7 mouse cellular contexts compared by ENCODE assay signal in the genomic region with DNA sequence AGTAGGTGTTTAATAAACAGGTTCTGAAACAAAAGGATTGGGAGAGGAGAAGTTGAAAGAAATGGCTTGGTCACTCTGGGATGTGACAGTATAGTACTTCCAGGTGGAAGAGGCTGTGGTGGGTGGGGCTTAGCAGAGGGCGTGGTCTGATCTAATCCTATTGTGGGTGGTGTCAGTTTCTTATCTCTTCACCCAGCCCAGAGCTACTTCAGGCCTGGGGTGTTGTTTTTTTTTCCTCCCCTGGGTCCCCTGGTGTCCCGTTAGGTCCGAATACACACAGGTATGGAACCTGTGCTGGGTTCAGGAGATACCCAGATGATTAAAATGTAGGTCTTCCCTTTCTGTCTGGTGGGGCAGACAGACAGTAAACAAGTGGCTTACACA. TPM values are rescaled to one million over a fixed set of nuclear protein-coding genes. Genes with fewer than 3 reads are reported as not detected.
DNase-seq lines count a peak whose midpoint lies in the region; ATAC-seq and TF ChIP-seq lines count a peak whose summit lies in the region.

No protein-coding gene starts in this region.

- TF ChIP-seq CTCF in G1E (IDR thresholded peaks at IDR 0.05; ENCODE audit: low read depth, low read length), result no peak

- no peaks in the 10 kb centered on the region for H3K9me3 ChIP-seq in G1E (replicated peaks)
- H3K9me3 ChIP-seq in kidney, embryonic 14.5 days (ENCODE audit: control insufficient read depth, low read length), result no peaks in the 10 kb centered on the region

- peak; percentile 71 for DNase-seq in G1E (ENCODE audit: low spot score)
- peak; percentile 63 for DNase-seq in heart, adult 9 months (ENCODE audit: low spot score in 2 of 2)
- peak; percentile 72 for DNase-seq in lung, postnatal 14 days
- peak; percentile 71 to 83 for DNase-seq in spleen, postnatal 36 days (ENCODE audit: low spot score in 2 of 2)
- DNase-seq in left cerebral cortex, adult 11 months (ENCODE audit: low spot score), result no peak

- H3K4me1 ChIP-seq in G1E (ENCODE audit: insufficient read depth, low read depth, low read length), result peaks cover 55% of the 10 kb centered on the region
- peaks cover 34% of the 10 kb centered on the region for H3K4me1 ChIP-seq in kidney, embryonic 14.5 days (ENCODE audit: control insufficient read depth, insufficient read depth, low read length)

- peaks cover 11% of the 10 kb centered on the region for H3K36me3 ChIP-seq in G1E (replicated peaks)
- H3K36me3 ChIP-seq in kidney, embryonic 14.5 days (ENCODE audit: control insufficient read depth, insufficient read depth, low read length), result no peaks in the 10 kb centered on the region

- no peak overlapping the region for H3K9ac ChIP-seq in kidney, embryonic 14.5 days (ENCODE audit: low read depth, low read length)

- 28% methylated on average over 3 of the region's 3 CpGs for WGBS in kidney, embryonic 14.5 days

- H3K4me2 ChIP-seq in kidney, embryonic 14.5 days (replicated peaks; ENCODE audit: low read depth, low read length), result peak overlapping the region; percentile 31

- ATAC-seq in G1E (ENCODE audit: extremely low read depth, insufficient number of reproducible peaks, low FRiP score, poor library complexity, severe bottlenecking), result peak; percentile 71
- peak; percentile 36 for ATAC-seq in common myeloid progenitor, adult 5-6 weeks (replicated peaks; ENCODE audit: low read depth, poor library complexity, severe bottlenecking)
- no peak for ATAC-seq in kidney, embryonic 14.5 days (ENCODE audit: low FRiP score, low TSS enrichment)

- H3K27me3 ChIP-seq in G1E (ENCODE audit: insufficient read depth, low read length), result no peaks in the 10 kb centered on the region
- no peaks in the 10 kb centered on the region for H3K27me3 ChIP-seq in kidney, embryonic 14.5 days (ENCODE audit: control insufficient read depth, insufficient read depth, low read length)

- peak overlapping the region; percentile 99 for H3K27ac ChIP-seq in kidney, embryonic 14.5 days (ENCODE audit: low read depth, low read length)

- peak overlapping the region; percentile 71; the same call in 1 of the 2 replicates for H3K4me3 ChIP-seq in G1E (ENCODE audit: low read depth, low read length)
- peak overlapping the region; percentile 18; the same call in 1 of the 2 replicates for H3K4me3 ChIP-seq in kidney, embryonic 14.5 days (ENCODE audit: low read length)

RNA-seq across cellular contexts. Expression of a gene that starts 2.1 kb away (rescaled TPM):
- 232 and 311 TPM in 2 replicates for total RNA-seq in G1E (2014; fragmentation: Nextera tagmentation)
- 27.5 and 46.6 TPM in 2 replicates for total RNA-seq in G1E (2017)
- polyA plus RNA-seq in G1E (2012), result 685 and 787 TPM in 2 replicates
- total RNA-seq in common myeloid progenitor, adult 5-6 weeks (2017), result 40.5 and 53.3 TPM in 2 replicates
- 81.5 and 118 TPM in 2 replicates for polyA plus RNA-seq in kidney, embryonic 14.5 days (2014; fragmentation: Nextera tagmentation; extraction: Ambion mirVana)
